Mouse (Mus musculus) embryonic facial prominence, embryonic 14.5 days (tissue): ENCODE results near the gene Tfpt. TPM values are rescaled to one million over a fixed set of nuclear protein-coding genes. Genes with fewer than 3 reads are reported as not detected.

Experiments used
- ATAC-seq: fragments of 200-750 bp; cut with Nextera tagmentation; 2 replicates; pipeline ENCODE4 v1.8.0; 2017; ENCODE audit warnings: low read depth, moderate number of reproducible peaks, moderate TSS enrichment
- DNase-seq: peaks from one replicate; pipeline ENCODE4 v3.0.0-alpha.2; 2015; ENCODE audit warnings: low spot score
- H3K27ac ChIP-seq: fragments of 300-500 bp; sonication (generic); replicated peaks from 2 replicates; pipeline ENCODE4 v1.5.1; 2014; ENCODE audit warnings: low read depth, mild to moderate bottlenecking, low read length, moderate library complexity
- H3K27me3 ChIP-seq: fragments of 300-500 bp; sonication (generic); replicated peaks from 2 replicates; pipeline ENCODE4 v1.6.1; 2014; ENCODE audit warnings: low read length; ENCODE audit not compliant: control insufficient read depth, insufficient read depth
- H3K36me3 ChIP-seq: fragments of 300-500 bp; sonication (generic); 2 replicates; pipeline ENCODE4 v1.6.1; 2014; ENCODE audit warnings: low read length, mixed read lengths; ENCODE audit not compliant: control insufficient read depth, insufficient read depth
- H3K4me1 ChIP-seq: fragments of 300-500 bp; sonication (generic); 2 replicates; pipeline ENCODE4 v1.6.1; 2014; ENCODE audit warnings: antibody characterized with exemption, low read length; ENCODE audit not compliant: control insufficient read depth, insufficient read depth
- H3K4me2 ChIP-seq: fragments of 300-500 bp; sonication (generic); 2 replicates; pipeline ENCODE4 v1.6.1; 2014; ENCODE audit warnings: low read depth, mild to moderate bottlenecking, low read length, moderate library complexity, mixed read lengths
- H3K4me3 ChIP-seq: fragments of 300-500 bp; sonication (generic); 2 replicates; pipeline ENCODE4 v1.5.1; 2014; ENCODE audit warnings: low read depth, mild to moderate bottlenecking, low read length
- H3K9ac ChIP-seq: fragments of 300-500 bp; sonication (generic); 2 replicates; pipeline ENCODE4 v1.6.1; 2014; ENCODE audit warnings: low read depth, mild to moderate bottlenecking, low read length, moderate library complexity, mixed read lengths
- H3K9me3 ChIP-seq: fragments of 300-500 bp; sonication (generic); 2 replicates; pipeline ENCODE4 v1.6.1; 2016; ENCODE audit warnings: low read length; ENCODE audit not compliant: control insufficient read depth
- WGBS: fragments of 180-500 bp; shearing (Covaris S2); extraction: QIAGEN DNeasy Blood & Tissue Kit; methylation state at CpG from one replicate; pipeline ENCODE4 v1.1.7; 2014; 5-methylcytosine and 5-hydroxymethylcytosine counted together
- polyA plus RNA-seq: library from polyadenylated mRNA; unstranded; fragments of >200 nt; fragmentation: Nextera tagmentation; extraction: Ambion mirVana; gene quantifications from 2 replicates; pipeline ENCODE4 v1.2.1, GENCODE M21; 2014

Tfpt gene
- 19.1 and 20.5 TPM in 2 replicates for polyA plus RNA-seq

- H3K4me3 ChIP-seq: peak within 1 kb of the TSS; percentile 50
- H3K27me3 ChIP-seq: no peaks in the 10 kb centered on the region
- H3K27ac ChIP-seq: peak within 1 kb of the TSS; percentile 85
- DNase-seq (peak; percentile 98), ATAC-seq (peak; percentile 92)
- H3K4me1 ChIP-seq: peaks cover 13% of the 10 kb centered on the region
- peaks cover 34% of the 10 kb centered on the region for H3K36me3 ChIP-seq
- peak within 1 kb of the TSS; percentile 96 for H3K4me2 ChIP-seq
- 1% methylated on average over 47 of the region's 47 CpGs for WGBS
- peak within 1 kb of the TSS; percentile 81 for H3K9ac ChIP-seq
- H3K9me3 ChIP-seq: no peaks in the 10 kb centered on the region
These were observed at the start of gene Tfpt, which contains the start of gene Prpf31 for GRCm38 (mm10) chr7:3629543-3630477. Tfpt (minus strand) TSS chr7:3629929. Prpf31 (plus strand) TSS chr7:3629985.

- 59% methylated on average over 9 of the region's 9 CpGs for WGBS
- no peak within 1 kb of the TSS for H3K27ac ChIP-seq
- no peak within 1 kb of the TSS for H3K4me2 ChIP-seq
- H3K36me3 ChIP-seq: peaks cover 19% of the 10 kb centered on the region; the same call in 1 of the 2 replicates
- H3K9ac ChIP-seq: peak within 1 kb of the TSS; percentile 34; the same call in 1 of the 2 replicates
- H3K4me1 ChIP-seq: no peaks in the 10 kb centered on the region
- peak; percentile 13 for DNase-seq
- no peaks in the 10 kb centered on the region for H3K9me3 ChIP-seq
- ATAC-seq: no peak
- no peaks in the 10 kb centered on the region for H3K27me3 ChIP-seq
- H3K4me3 ChIP-seq: no peak within 1 kb of the TSS
These were observed 47.6 kb upstream of the Tfpt start, which contains the start of gene Tmc4 for GRCm38 (mm10) chr7:3677342-3677741. Tmc4 (minus strand) TSS chr7:3677553.

DNA sequence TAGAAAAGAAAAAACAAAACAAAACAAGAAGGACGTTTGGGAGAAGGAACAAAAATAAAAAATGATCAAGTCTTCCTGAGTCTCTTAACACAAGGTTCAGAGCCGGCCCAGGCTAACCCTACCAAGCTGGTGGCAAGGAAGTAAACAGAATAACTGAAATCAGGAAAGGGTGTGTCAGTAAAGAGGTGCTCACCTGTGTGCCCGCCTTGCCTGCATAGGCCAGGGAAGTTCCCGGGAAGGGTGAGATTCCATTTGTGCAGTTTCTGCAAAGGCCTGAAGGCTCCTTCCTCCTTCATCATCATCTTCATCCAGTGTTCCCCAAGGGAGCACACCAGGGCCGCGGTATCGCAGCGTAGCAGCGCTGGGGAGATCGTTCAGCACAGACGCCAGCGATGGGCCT is 46.6 kb upstream of the Tfpt start:
- Histone ChIP-seq H3K9ac (0 out of 2 replicates have a peak overlapping the region, but pooled peaks have one; percentile 25), H3K9me3 (no peaks in the 10 kb centered on the region), H3K27me3 (no peaks in the 10 kb centered on the region), H3K4me2 (no peak overlapping the region), H3K4me1 (no peaks in the 10 kb centered on the region), H3K36me3 (peaks cover 19% of the 10 kb centered on the region; the same call in 1 of the 2 replicates), H3K4me3 (no peak overlapping the region), H3K27ac (no peak overlapping the region)
- ATAC-seq (no peak), DNase-seq (no peak)
- WGBS: 87% methylated on average over 12 of the region's 12 CpGs

DNA sequence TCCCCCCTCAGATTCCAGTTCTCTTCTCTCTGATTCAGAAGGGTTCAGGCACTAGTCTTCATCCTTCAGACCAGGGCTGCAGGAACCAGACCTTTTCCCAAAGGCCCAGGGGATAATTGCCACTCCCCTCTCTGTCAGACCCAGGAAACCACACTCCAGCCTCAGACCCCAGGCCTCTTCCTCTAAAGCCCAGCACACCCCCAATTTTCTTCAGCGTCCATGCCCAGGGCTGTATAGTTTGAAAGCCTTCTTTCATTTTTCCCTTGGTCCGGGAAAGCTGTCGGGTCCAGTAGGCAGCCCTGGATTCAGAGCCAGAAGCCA is 45.5 kb upstream of the Tfpt start:
- DNase-seq (no peak), ATAC-seq (no peak)
- no peaks in the 10 kb centered on the region for H3K27me3 ChIP-seq
- WGBS: 69% methylated on average over 3 of the region's 3 CpGs
- no peak overlapping the region for H3K4me3 ChIP-seq
- no peak overlapping the region for H3K27ac ChIP-seq
- peaks cover 16% of the 10 kb centered on the region; the same call in 1 of the 2 replicates for H3K36me3 ChIP-seq
- H3K9me3 ChIP-seq: no peaks in the 10 kb centered on the region
- no peak overlapping the region for H3K4me2 ChIP-seq
- H3K9ac ChIP-seq: no peak overlapping the region
- H3K4me1 ChIP-seq: no peaks in the 10 kb centered on the region

GRCm38 (mm10) chr7:3674507-3675227 is 44.9 kb upstream of the Tfpt start:
- no peaks in the 10 kb centered on the region for H3K27me3 ChIP-seq
- ATAC-seq: peak; percentile 78
- WGBS: 71% methylated on average over 10 of the region's 10 CpGs

GRCm38 (mm10) chr7:3666921-3667391 is 37.2 kb upstream of the Tfpt start:
- 24% methylated on average over 14 of the region's 14 CpGs for WGBS
- Histone ChIP-seq H3K27me3 (no peaks in the 10 kb centered on the region), H3K27ac (no peak overlapping the region), H3K9me3 (no peaks in the 10 kb centered on the region), H3K4me1 (peaks cover 13% of the 10 kb centered on the region), H3K9ac (no peak overlapping the region), H3K36me3 (peaks cover 18% of the 10 kb centered on the region), H3K4me2 (peak overlapping the region; percentile 13; the same call in 1 of the 2 replicates), H3K4me3 (peak overlapping the region; percentile 9; the same call in 1 of the 2 replicates)
- ATAC-seq (no peak), DNase-seq (peak; percentile 10)

More at GRCm38 (mm10) chr7:3674507-3675227, 44.9 kb upstream of the Tfpt start:
- Histone ChIP-seq H3K9ac (no peak overlapping the region), H3K4me2 (no peak overlapping the region), H3K4me3 (no peak overlapping the region), H3K27ac (no peak overlapping the region), H3K36me3 (peaks cover 14% of the 10 kb centered on the region; the same call in 1 of the 2 replicates), H3K9me3 (no peaks in the 10 kb centered on the region), H3K4me1 (no peaks in the 10 kb centered on the region)
- DNase-seq: peak; percentile 77

DNA sequence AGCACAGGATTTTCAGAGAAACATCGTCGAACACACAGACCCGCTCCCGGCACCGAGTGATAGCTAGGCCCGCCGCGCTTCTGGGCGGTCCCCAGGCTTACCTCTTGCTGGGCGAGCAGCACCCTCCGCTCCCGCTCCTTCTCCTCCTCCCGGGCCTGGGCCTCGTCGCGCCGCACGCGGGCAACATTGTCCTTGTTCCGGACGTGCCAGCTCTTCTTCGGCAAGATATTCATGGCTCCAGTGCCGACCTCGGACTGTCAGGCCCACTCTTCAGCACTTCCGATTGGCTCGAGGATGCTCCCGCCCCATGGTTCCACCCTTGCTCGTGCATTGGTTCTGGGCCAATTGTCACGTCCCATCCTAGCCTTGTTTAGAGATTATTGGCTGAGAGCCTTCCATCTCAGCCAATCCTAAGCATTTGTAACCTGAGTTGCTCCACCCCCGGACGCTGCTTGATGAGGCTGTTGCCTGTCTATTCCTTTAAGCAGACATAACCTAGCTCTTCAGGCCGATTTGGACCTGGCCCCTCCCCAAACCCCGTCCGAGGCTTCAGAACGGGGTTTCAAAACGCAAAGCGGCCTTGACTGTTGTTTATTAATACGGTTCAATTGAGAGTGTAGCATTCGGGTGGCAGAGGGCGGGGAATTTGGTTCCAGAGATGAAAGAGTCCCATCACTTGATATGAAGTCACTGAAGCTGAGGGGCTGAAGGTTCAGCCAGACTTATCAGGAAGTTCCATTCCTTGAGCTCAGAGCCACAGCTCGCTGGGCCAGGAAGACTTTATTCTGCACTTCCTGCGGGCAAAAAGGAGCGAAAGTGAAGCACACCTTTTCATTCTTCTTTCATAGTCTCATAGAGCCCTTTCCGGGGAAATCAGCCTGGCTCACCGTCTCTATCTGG is 35.7 kb upstream of the Tfpt start, which contains the start of gene Leng1:
Gene Leng1 (minus strand): TSS at position 626 of the 900 bp plus-strand sequence.
- DNase-seq: peak; percentile 100
- H3K27ac ChIP-seq: peak within 1 kb of the TSS; percentile 88
- 5% methylated on average over 27 of the region's 45 CpGs for WGBS
- H3K4me1 ChIP-seq: peaks cover 13% of the 10 kb centered on the region
- peak within 1 kb of the TSS; percentile 77 for H3K4me3 ChIP-seq
- ATAC-seq: peak; percentile 99
- no peaks in the 10 kb centered on the region for H3K27me3 ChIP-seq
- peak within 1 kb of the TSS; percentile 85 for H3K9ac ChIP-seq
- peak within 1 kb of the TSS; percentile 78 for H3K4me2 ChIP-seq
- no peaks in the 10 kb centered on the region for H3K9me3 ChIP-seq
- H3K36me3 ChIP-seq: peaks cover 32% of the 10 kb centered on the region
